Comparison of ENCODE assay signal across 9 mouse cellular contexts in the genomic region with DNA sequence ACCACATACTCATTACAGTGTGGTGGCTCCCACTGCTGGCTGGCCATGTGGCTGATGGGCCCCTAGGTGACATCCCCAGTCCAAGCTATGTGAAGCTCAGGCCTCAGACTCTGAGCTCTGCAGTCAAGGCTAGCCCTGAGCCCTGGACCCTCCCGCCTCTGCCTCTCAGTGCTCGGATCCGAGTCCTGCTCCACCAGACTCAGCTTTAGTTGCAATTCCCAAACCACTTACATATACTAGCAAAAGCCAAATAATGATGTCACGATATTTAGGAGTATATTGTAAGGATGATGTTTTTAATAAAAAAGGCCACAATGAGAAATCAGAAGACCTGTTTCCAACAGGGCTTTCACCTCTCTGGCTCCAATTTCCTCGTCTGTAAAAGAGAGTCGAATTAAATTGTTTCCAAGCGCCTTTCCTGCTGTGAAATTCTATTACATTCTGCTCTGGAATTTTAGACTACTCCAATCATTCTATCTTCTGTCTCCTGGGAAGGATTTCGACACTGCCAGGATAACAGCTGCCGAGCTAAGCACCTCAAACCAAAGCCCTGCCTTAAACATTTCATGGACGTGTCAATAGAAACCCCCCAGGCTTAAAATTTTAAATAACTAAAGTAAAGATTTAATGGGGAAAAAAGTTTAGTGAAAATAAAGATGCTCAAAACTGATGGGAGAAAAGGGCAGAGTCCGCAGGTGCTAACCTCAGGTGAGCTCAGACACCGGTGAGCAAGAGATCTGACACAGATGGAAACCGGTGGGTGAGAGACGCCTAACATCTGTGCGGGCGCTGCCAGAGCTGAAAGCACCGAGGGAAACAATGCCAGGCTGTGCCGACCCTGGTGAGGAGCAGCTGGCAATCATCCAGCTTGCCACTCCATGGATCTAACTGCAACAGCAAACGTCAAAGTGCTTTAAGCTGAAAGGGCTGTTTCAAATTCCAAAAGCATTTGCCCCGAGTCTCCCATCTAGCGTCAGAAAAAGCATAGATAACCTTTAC.
A peak's percentile ranks its signal among the peaks of the same experiment; 100 is the strongest.
DNase-seq lines count a peak whose midpoint lies in the region; ATAC-seq and TF ChIP-seq lines count a peak whose summit lies in the region.
"Had no signal": no experiment of that assay in that cellular context is flagged by ENCODE, and none has a peak within 500 bp of the region (broad histone marks: within the 10 kb centered on the region; RNA-seq: fewer than 3 reads in every experiment).

No protein-coding gene starts in this region.

- H3K27me3 ChIP-seq in heart, embryonic 15.5 days, result no peaks in the 10 kb centered on the region
- H3K27me3 ChIP-seq in heart, adult 2 months (ENCODE audit: control insufficient read depth, insufficient read depth, low read length), result no peaks in the 10 kb centered on the region
- no peaks in the 10 kb centered on the region for H3K27me3 ChIP-seq in limb, embryonic 10.5 days (ENCODE audit: low read depth, poor library complexity, severe bottlenecking)

- intact Hi-C loops in heart, adult 2 months (cut with DNase I), result loop anchor here (2.0 to 5.0 kb wide), 2 partner anchors 17 to 46 kb away; no protein-coding TSS in a partner anchor

- no peak for TF ChIP-seq CTCF in heart, adult 2 months (IDR thresholded peaks at IDR 0.05)

- ATAC-seq in heart, embryonic 15.5 days (replicated peaks; ENCODE audit: insufficient number of reproducible peaks, insufficient read depth, low FRiP score, low read depth), result no peak

- no peak overlapping the region for H3K4me3 ChIP-seq in heart, embryonic 15.5 days
- H3K4me3 ChIP-seq in heart, adult 2 months, result no peak overlapping the region
- H3K4me3 ChIP-seq in limb, embryonic 10.5 days, result no peak overlapping the region

- H3K79me2 ChIP-seq in heart, adult 2 months (replicated peaks; ENCODE audit: control insufficient read depth, insufficient read depth, low read length), result 0 out of 2 replicates have a peak, but pooled peaks cover 1% of the 10 kb centered on the region

- peaks cover 36% of the 10 kb centered on the region for H3K4me1 ChIP-seq in heart, embryonic 15.5 days (replicated peaks)
- H3K4me1 ChIP-seq in heart, adult 2 months (ENCODE audit: control insufficient read depth, insufficient read depth, low read length), result peaks cover 2% of the 10 kb centered on the region
- H3K4me1 ChIP-seq in limb, embryonic 10.5 days, result peaks cover 73% of the 10 kb centered on the region

- no peak for DNase-seq in heart, adult 2 months
- DNase-seq in retina, postnatal 1 day, result peak; percentile 50
- DNase-seq in retina, embryonic 14.5 days (ENCODE audit: low spot score), result no peak
- DNase-seq in limb, embryonic 10.5 days (ENCODE audit: low spot score), result no peak
- peak; percentile 27 for DNase-seq in skeletal muscle tissue, adult 2 months (ENCODE audit: low read depth, low spot score)
- no peak for DNase-seq in yolk sac, embryonic 10.5 days (ENCODE audit: low spot score)
- no peak for DNase-seq in layer of hippocampus, postnatal 10 days (ENCODE audit: low spot score in 2 of 2)
- DNase-seq: layer of hippocampus, adult 9-11 months had no signal

- WGBS in heart, embryonic 15.5 days, result 53% methylated on average over 21 of the region's 21 CpGs
- 72% methylated on average over 21 of the region's 21 CpGs for WGBS in heart, adult 2 months
- 84% methylated on average over 21 of the region's 21 CpGs for WGBS in limb, embryonic 10.5 days

- H3K36me3 ChIP-seq in heart, embryonic 15.5 days, result no peaks in the 10 kb centered on the region
- H3K36me3 ChIP-seq in heart, adult 2 months (ENCODE audit: control insufficient read depth, insufficient read depth, low read length), result no peaks in the 10 kb centered on the region
- H3K36me3 ChIP-seq in limb, embryonic 10.5 days, result no peaks in the 10 kb centered on the region

- H3K4me2 ChIP-seq in heart, embryonic 15.5 days, result 0 out of 2 replicates have a peak overlapping the region, but pooled peaks have one; percentile 9

- H3K9ac ChIP-seq in heart, embryonic 15.5 days, result no peak overlapping the region
- no peak overlapping the region for H3K9ac ChIP-seq in heart, adult 2 months (ENCODE audit: low read depth, low read length)

- H3K9me3 ChIP-seq in heart, embryonic 15.5 days (replicated peaks), result no peaks in the 10 kb centered on the region
- H3K9me3 ChIP-seq in limb, embryonic 10.5 days (replicated peaks), result no peaks in the 10 kb centered on the region

- no peak for TF ChIP-seq EP300 in heart, adult 2 months (IDR thresholded peaks at IDR 0.05; ENCODE audit: insufficient read depth, low read depth, low read length)

- no peak overlapping the region for H3K27ac ChIP-seq in heart, embryonic 15.5 days
- no peak overlapping the region for H3K27ac ChIP-seq in heart, adult 2 months
- peak overlapping the region; percentile 72; the same call in 1 of the 2 replicates for H3K27ac ChIP-seq in limb, embryonic 10.5 days

- no peak for TF ChIP-seq POLR2A in heart, adult 2 months (IDR thresholded peaks at IDR 0.05; ENCODE audit: insufficient read depth, low read depth, low read length)

Comparison
In these comparisons a context has a peak if more than half of its experiments do, and no peak if none do; other contexts are left out.
1. DNase-seq: peak in retina, postnatal 1 day (single experiment) and skeletal muscle tissue, adult 2 months (single experiment); none in heart, adult 2 months (0 of 2), retina, embryonic 14.5 days (single experiment), limb, embryonic 10.5 days (single experiment), yolk sac, embryonic 10.5 days (single experiment) and layer of hippocampus, postnatal 10 days (0 of 2).